In genomic region chr4:135508419-135509039, GRCm38 (mm10) we compare ENCODE assay signal across 8 mouse cellular contexts. TPM values are rescaled to one million over a fixed set of nuclear protein-coding genes. Genes with fewer than 3 reads are reported as not detected.
DNase-seq lines count a peak whose midpoint lies in the region; ATAC-seq and TF ChIP-seq lines count a peak whose summit lies in the region.

No protein-coding gene starts in this region.

- 0 out of 2 replicates have a peak overlapping the region, but pooled peaks have one; percentile 27 for H3K9ac ChIP-seq in limb, embryonic 11.5 days (ENCODE audit: low read length)
- H3K9ac ChIP-seq in midbrain, embryonic 15.5 days = peak overlapping the region; percentile 17; the same call in 1 of the 2 replicates

- H3K4me1 ChIP-seq in kidney, adult 2 months (ENCODE audit: control insufficient read depth, insufficient read depth, low read length) = peaks cover 7% of the 10 kb centered on the region; the same call in 1 of the 2 replicates
- H3K4me1 ChIP-seq in limb, embryonic 11.5 days (ENCODE audit: control insufficient read depth, insufficient read depth, low read length) = no peaks in the 10 kb centered on the region
- peaks cover 9% of the 10 kb centered on the region for H3K4me1 ChIP-seq in midbrain, embryonic 15.5 days

- WGBS in kidney, adult 2 months = 19% methylated on average over 13 of the region's 13 CpGs
- 14% methylated on average over 13 of the region's 13 CpGs for WGBS in limb, embryonic 11.5 days
- 14% methylated on average over 13 of the region's 13 CpGs for WGBS in midbrain, embryonic 15.5 days

- no peak for TF ChIP-seq POLR2A in kidney, adult 2 months (IDR thresholded peaks at IDR 0.05; ENCODE audit: low read depth, low read length)

- TF ChIP-seq CTCF in kidney, adult 2 months (conservative IDR thresholded peaks at IDR 0.05; ENCODE audit: insufficient read depth, insufficient read length, low read depth, low read length) = peak; percentile 82

- no peak overlapping the region for H3K4me3 ChIP-seq in kidney, adult 2 months (ENCODE audit: insufficient read depth, low read depth, low read length)
- no peak overlapping the region for H3K4me3 ChIP-seq in limb, embryonic 11.5 days (ENCODE audit: low read depth, low read length)
- peak overlapping the region; percentile 17 for H3K4me3 ChIP-seq in midbrain, embryonic 15.5 days

- H3K9me3 ChIP-seq in limb, embryonic 11.5 days (ENCODE audit: control insufficient read depth, low read length) = no peaks in the 10 kb centered on the region
- no peaks in the 10 kb centered on the region for H3K9me3 ChIP-seq in midbrain, embryonic 15.5 days

- peak overlapping the region; percentile 24; the same call in 1 of the 2 replicates for H3K4me2 ChIP-seq in limb, embryonic 11.5 days (ENCODE audit: low read depth, severe bottlenecking)
- peak overlapping the region; percentile 47 for H3K4me2 ChIP-seq in midbrain, embryonic 15.5 days

- H3K27ac ChIP-seq in kidney, adult 2 months (ENCODE audit: insufficient read depth, low read depth, low read length) = no peak overlapping the region
- H3K27ac ChIP-seq in limb, embryonic 11.5 days (replicated peaks; ENCODE audit: low read depth, low read length) = no peak overlapping the region
- H3K27ac ChIP-seq in midbrain, embryonic 15.5 days = no peak overlapping the region

- ATAC-seq in limb, embryonic 11.5 days (ENCODE audit: insufficient number of reproducible peaks, low FRiP score, low TSS enrichment, low read depth) = no peak
- peak; percentile 60; the same call in 1 of the 2 replicates for ATAC-seq in midbrain, embryonic 15.5 days (replicated peaks)

- H3K36me3 ChIP-seq in kidney, adult 2 months (ENCODE audit: control insufficient read depth, insufficient read depth, low read length) = no peaks in the 10 kb centered on the region
- H3K36me3 ChIP-seq in limb, embryonic 11.5 days (ENCODE audit: control insufficient read depth, insufficient read depth, low read length) = no peaks in the 10 kb centered on the region
- no peaks in the 10 kb centered on the region for H3K36me3 ChIP-seq in midbrain, embryonic 15.5 days (replicated peaks)

- peak; percentile 56 to 72 for DNase-seq in urinary bladder, postnatal 36 days (ENCODE audit: low spot score in 2 of 2)
- no peak for DNase-seq in urinary bladder, adult 18-20 months (ENCODE audit: low spot score in 2 of 2)
- DNase-seq in embryo, embryonic 11.5 days (ENCODE audit: low read depth, low spot score) = peak; percentile 78
- peak; percentile 47 to 67 for DNase-seq in gastrocnemius, postnatal 4 days (ENCODE audit: low spot score in 2 of 2)
- DNase-seq in kidney, adult 2 months = peak; percentile 79
- peak; percentile 88 for DNase-seq in limb, embryonic 11.5 days (ENCODE audit: low spot score)
- peak; percentile 53 to 75 for DNase-seq in spleen, postnatal 10 days (ENCODE audit: low spot score in 2 of 2)

- no peaks in the 10 kb centered on the region for H3K27me3 ChIP-seq in kidney, adult 2 months (replicated peaks; ENCODE audit: control insufficient read depth, insufficient read depth, low read length)
- H3K27me3 ChIP-seq in limb, embryonic 11.5 days (ENCODE audit: control insufficient read depth, insufficient read depth, low read length) = no peaks in the 10 kb centered on the region
- H3K27me3 ChIP-seq in midbrain, embryonic 15.5 days (replicated peaks) = 0 out of 2 replicates have a peak, but pooled peaks cover 3% of the 10 kb centered on the region

RNA-seq across cellular contexts. Expression of gene Nipal3, which starts 13.7 kb away (rescaled TPM):
- total RNA-seq in gastrocnemius, postnatal 4 days (2021) = 1 to 10 TPM; 5.5 to 6.5 TPM
- polyA plus RNA-seq in kidney, adult 2 months (2012; rRNA removed) = 31.0 and 38.8 TPM in 2 replicates
- polyA plus RNA-seq in limb, embryonic 11.5 days (2014; fragmentation: Nextera tagmentation; extraction: Ambion mirVana) = 2.1 and 2.6 TPM in 2 replicates
- polyA plus RNA-seq in midbrain, embryonic 15.5 days (2015; fragmentation: Nextera tagmentation; extraction: Ambion mirVana) = 10.7 and 13.1 TPM in 2 replicates

RNA-seq across cellular contexts. Expression of gene Stpg1, which starts 13.9 kb away (rescaled TPM):
- not detected for total RNA-seq in gastrocnemius, postnatal 4 days (2021)
- 0.24 and 0.41 TPM in 2 replicates for polyA plus RNA-seq in kidney, adult 2 months (2012; rRNA removed)
- 0.13 TPM in 1 of 2 replicates, not detected in the other for polyA plus RNA-seq in limb, embryonic 11.5 days (2014; fragmentation: Nextera tagmentation; extraction: Ambion mirVana)
- polyA plus RNA-seq in midbrain, embryonic 15.5 days (2015; fragmentation: Nextera tagmentation; extraction: Ambion mirVana) = 0.36 and 0.59 TPM in 2 replicates

Comparison
In these comparisons a context has a peak if more than half of its experiments do, and no peak if none do; other contexts are left out.
1. DNase-seq: peak in urinary bladder, postnatal 36 days (2 of 2), embryo, embryonic 11.5 days (single experiment), gastrocnemius, postnatal 4 days (2 of 2), kidney, adult 2 months (single experiment), limb, embryonic 11.5 days (single experiment) and spleen, postnatal 10 days (2 of 2); none in urinary bladder, adult 18-20 months (0 of 2).